Mouse (Mus musculus): Measurements from ENCODE around the gene Trp53i13. TPM values are rescaled to one million over a fixed set of nuclear protein-coding genes. Genes with fewer than 3 reads are reported as not detected.

Trp53i13 gene
- polyA plus RNA-seq, 1 experiment: 1.3 TPM

DNA sequence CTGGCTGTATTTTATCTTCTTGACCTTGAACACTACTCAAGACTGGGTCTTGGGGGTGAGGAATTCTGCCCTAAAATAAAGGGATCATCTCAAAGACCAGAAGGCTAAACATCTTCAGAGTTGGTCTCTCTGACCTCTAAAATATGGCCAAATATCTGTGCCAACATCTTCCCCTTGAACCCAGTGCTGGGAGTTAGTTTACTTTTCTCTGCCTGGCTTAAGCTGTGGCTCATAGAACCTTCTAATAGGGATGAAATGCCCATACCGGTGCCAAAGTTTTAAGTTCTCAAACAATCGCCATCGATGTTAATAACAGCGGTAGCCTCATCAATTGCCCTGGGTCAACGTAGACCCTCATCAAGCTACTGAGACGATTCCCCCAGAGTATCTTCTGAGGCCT lies 53.9 kb downstream of the Trp53i13 start:
- no peak for TF ChIP-seq GATA1 (IDR thresholded peaks at IDR 0.05; ENCODE audit: low read length)
- TF ChIP-seq TAL1 (IDR thresholded peaks at IDR 0.05; ENCODE audit: low read length): no peak
- H3K4me1 ChIP-seq (ENCODE audit: control insufficient read depth): peaks cover 10% of the 10 kb centered on the region
- H3K36me3 ChIP-seq (ENCODE audit: control insufficient read depth): no peaks in the 10 kb centered on the region
- peak overlapping the region; percentile 48 for H3K4me3 ChIP-seq (replicated peaks)
- peaks cover 75% of the 10 kb centered on the region for H3K27me3 ChIP-seq (ENCODE audit: control insufficient read depth)
- H3K9me3 ChIP-seq (ENCODE audit: control insufficient read depth, low read length): no peaks in the 10 kb centered on the region; the same call in 1 of the 2 replicates

Other genes with a start within 250 kb of the Trp53i13 start
- not detected in 2 replicates for gene Coro6, start 53.6 kb downstream of the Trp53i13 start, polyA plus RNA-seq (2012)
- gene Ankrd13b, start 26.3 kb downstream of the Trp53i13 start, polyA plus RNA-seq (2012): 0.09 and 0.19 TPM in 2 replicates
- 4.5 and 4.9 TPM in 2 replicates for gene Git1, start 22.4 kb downstream of the Trp53i13 start, polyA plus RNA-seq (2012)
- gene Abhd15, start 859 bp downstream of the Trp53i13 start, polyA plus RNA-seq (2012): 0.01 TPM in 2 replicates
- gene Gm10392, start 3.2 kb upstream of the Trp53i13 start, polyA plus RNA-seq (2012): not detected in 2 replicates
- 0.10 and 0.13 TPM in 2 replicates for gene Taok1, start 91.8 kb upstream of the Trp53i13 start, polyA plus RNA-seq (2012)
- gene Nufip2, start 170.2 kb upstream of the Trp53i13 start, polyA plus RNA-seq (2012): 1.0 and 1.1 TPM in 2 replicates
- not detected in 2 replicates for gene Cryba1, start 209.3 kb upstream of the Trp53i13 start, polyA plus RNA-seq (2012)
- 5.1 and 7.7 TPM in 2 replicates for gene Myo18a, start 247.3 kb upstream of the Trp53i13 start, polyA plus RNA-seq (2012)

All from erythroblast, embryonic 14.5 days (primary cell).